Mouse (Mus musculus): ENCODE data around the gene Frrs1l.

The Frrs1l gene

GRCm38 (mm10) chr4:56914338-56914737, 75.9 kb downstream of the Frrs1l start:
- DNase-seq (ENCODE audit: low read depth, low spot score), result no peak

- no peak for DNase-seq (ENCODE audit: low read depth, low spot score)
Observed at GRCm38 (mm10) chr4:56912382-56913001, 77.7 kb downstream of the Frrs1l start.

GRCm38 (mm10) chr4:56909568-56909967, 80.6 kb downstream of the Frrs1l start:
- DNase-seq (ENCODE audit: low read depth, low spot score), result no peak

GRCm38 (mm10) chr4:56907671-56908070, 82.5 kb downstream of the Frrs1l start:
- DNase-seq (ENCODE audit: low read depth, low spot score), result no peak
